Mouse (Mus musculus): ENCODE data around the gene Acp7. TPM values are rescaled to one million over a fixed set of nuclear protein-coding genes. Genes with fewer than 3 reads are reported as not detected.
"Not testable (repeated sequence)": the region's sequence is repeated elsewhere in the genome, so short reads cannot be mapped to it uniquely, and the experiment has no call there.

The Acp7 gene
- polyA plus RNA-seq (2015; fragmentation: Nextera tagmentation; extraction: Ambion mirVana), result not detected in 2 replicates

DNA sequence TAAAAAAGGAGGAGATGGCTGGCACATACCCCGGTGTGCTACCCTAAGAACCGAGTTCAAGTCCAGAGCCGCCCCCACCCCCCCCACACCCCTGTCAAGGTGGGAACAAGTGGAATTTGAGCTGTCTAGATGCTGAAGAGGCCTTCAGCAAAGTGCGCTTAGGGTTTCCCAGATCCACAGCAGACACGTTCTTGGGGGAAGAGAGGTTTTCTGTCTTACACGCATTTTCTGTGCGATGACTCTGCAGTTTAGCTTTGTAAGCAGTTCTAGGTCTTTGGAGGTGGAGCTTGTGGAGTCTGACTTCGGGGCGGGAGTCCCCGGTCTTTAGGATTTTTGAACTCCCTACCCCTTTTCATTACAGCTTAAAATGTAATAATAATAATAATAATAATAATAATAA is at the start of gene Acp7:
Acp7 (minus strand) TSS at position 260 of the 400 bp plus-strand sequence.
- peak within 1 kb of the TSS; percentile 50 for H3K4me2 ChIP-seq
- 27% methylated on average over 10 of the region's 10 CpGs for WGBS
- H3K9me3 ChIP-seq, result no peaks in the 10 kb centered on the region
- no peaks in the 10 kb centered on the region for H3K36me3 ChIP-seq
- H3K4me3 ChIP-seq, result peak within 1 kb of the TSS; percentile 24
- H3K27me3 ChIP-seq, result peaks cover 50% of the 10 kb centered on the region
- H3K9ac ChIP-seq, result peak within 1 kb of the TSS; percentile 52
- ATAC-seq (ENCODE audit: low read depth), result no peak
- no peak within 1 kb of the TSS for H3K27ac ChIP-seq (replicated peaks)
- peaks cover 15% of the 10 kb centered on the region for H3K4me1 ChIP-seq (replicated peaks)

DNA sequence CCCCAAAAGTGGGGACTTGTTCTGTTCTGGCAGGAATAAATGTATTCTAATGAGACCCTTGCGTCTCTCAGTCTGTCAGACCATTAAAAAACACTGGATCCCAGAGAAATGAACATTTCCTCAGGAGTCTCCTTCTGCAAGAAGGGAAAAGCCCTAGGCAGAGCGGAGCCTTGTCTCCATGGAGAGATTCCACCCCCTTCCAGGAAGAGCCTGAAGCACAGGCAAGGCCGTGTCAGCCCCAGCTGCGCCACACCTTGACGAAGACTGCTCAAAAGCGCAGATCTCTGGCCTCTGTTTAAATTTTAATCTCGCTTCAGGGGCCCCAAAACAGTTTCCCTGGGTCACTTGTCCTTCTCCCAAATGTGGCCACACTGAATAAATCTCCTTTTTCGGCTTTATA is 46.5 kb upstream of the Acp7 start:
- Histone ChIP-seq H3K36me3 (no peaks in the 10 kb centered on the region), H3K4me3 (no peak overlapping the region), H3K27ac (replicated peaks) (no peak overlapping the region), H3K27me3 (no peaks in the 10 kb centered on the region), H3K9me3 (no peaks in the 10 kb centered on the region), H3K9ac (no peak overlapping the region), H3K4me1 (replicated peaks) (no peaks in the 10 kb centered on the region), H3K4me2 (no peak overlapping the region)
- no peak for ATAC-seq (ENCODE audit: low read depth)
- 90% methylated on average over 8 of the region's 8 CpGs for WGBS

DNA sequence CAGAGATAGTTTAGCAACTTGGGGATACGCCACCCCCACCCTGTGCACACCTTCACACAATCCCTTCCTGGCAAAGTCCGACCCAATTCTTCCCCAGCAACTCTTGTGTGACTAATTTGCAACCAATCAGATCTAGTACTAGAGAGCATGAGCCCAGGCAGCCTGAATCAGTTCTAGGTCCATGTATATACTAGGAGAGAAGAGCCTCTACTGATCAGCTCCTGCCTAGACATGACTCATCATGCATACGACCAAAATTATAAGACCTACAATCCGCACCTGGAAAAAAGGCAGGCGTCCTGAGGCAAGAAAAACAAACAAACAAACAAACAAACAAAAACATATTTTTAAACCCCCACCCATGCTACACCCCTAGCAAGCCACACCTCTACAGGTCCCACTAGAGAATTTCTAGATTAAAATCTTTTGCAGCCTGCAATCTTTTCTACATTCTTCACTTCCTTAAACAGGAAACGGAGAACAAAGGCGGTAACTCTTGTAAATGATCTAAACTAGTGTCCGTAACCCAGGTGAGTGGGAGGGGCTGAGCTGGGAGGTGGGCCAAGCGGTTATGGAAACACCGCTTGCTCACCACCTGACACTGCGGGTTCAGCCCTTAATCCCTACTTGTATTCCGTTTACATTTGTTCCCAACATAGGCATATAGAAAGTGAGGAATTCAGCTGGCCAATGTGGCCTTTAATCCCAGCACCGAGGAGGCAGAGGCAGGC is 45.8 kb upstream of the Acp7 start:
- ATAC-seq (ENCODE audit: low read depth), result no peak
- H3K27ac ChIP-seq (replicated peaks), result no peak overlapping the region
- H3K9me3 ChIP-seq, result no peaks in the 10 kb centered on the region
- H3K4me2 ChIP-seq, result no peak overlapping the region
- no peak overlapping the region for H3K9ac ChIP-seq
- H3K36me3 ChIP-seq, result no peaks in the 10 kb centered on the region
- 88% methylated on average over 13 of the region's 13 CpGs for WGBS
- H3K27me3 ChIP-seq, result no peaks in the 10 kb centered on the region
- no peaks in the 10 kb centered on the region for H3K4me1 ChIP-seq (replicated peaks)
- no peak overlapping the region for H3K4me3 ChIP-seq

DNA sequence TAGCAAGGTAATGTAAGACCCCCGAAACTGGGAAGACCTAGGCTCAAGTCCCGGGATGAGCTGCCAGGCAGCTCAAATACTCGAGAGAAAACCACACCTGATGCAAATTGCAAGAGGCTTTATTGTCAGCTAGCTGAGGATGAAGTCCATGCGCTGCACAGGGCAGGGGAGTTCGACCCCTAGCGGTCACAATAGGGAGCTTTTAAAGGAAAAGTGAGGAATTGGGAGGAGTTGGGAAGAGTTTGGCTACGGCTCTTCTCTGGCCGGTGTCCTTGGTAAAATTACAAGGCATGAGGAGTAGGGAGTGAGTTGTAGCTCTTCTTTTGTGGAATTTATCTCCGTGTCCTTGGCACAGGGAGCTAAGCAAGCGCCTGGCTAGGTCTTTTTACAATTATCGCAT is 44.6 kb upstream of the Acp7 start:
- no peak overlapping the region for H3K4me2 ChIP-seq
- no peaks in the 10 kb centered on the region for H3K36me3 ChIP-seq
- H3K9me3 ChIP-seq, result no peaks in the 10 kb centered on the region
- no peak overlapping the region for H3K27ac ChIP-seq (replicated peaks)
- H3K27me3 ChIP-seq, result no peaks in the 10 kb centered on the region
- 41% methylated on average over 11 of the region's 11 CpGs for WGBS
- no peak overlapping the region for H3K9ac ChIP-seq
- ATAC-seq (ENCODE audit: low read depth), result no peak
- no peak overlapping the region for H3K4me3 ChIP-seq
- H3K4me1 ChIP-seq (replicated peaks), result no peaks in the 10 kb centered on the region

DNA sequence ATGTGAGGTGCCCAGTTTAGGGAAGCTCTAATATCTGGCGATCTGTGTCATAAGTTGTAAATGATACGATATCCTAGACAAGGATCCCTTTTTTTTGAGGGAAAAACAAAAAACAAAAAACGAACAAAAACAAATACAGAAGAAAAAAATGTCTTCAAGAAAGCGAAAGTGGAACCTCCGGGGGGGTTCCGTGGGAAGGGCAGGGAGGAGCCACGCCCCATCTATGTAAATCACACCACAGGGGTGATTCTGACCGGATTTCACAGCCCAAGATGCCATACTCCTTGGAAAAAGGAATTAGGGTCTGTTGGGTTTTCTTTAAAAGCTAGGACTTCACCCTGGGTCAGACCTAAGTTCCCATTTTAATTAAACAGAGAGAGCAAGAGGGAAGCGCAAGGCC is 43.9 kb upstream of the Acp7 start:
- H3K27me3 ChIP-seq, result no peaks in the 10 kb centered on the region
- no peak overlapping the region for H3K9ac ChIP-seq
- 73% methylated on average over 9 of the region's 9 CpGs for WGBS
- no peak for ATAC-seq (ENCODE audit: low read depth)
- no peak overlapping the region for H3K4me3 ChIP-seq
- no peaks in the 10 kb centered on the region for H3K4me1 ChIP-seq (replicated peaks)
- H3K27ac ChIP-seq (replicated peaks), result no peak overlapping the region
- no peaks in the 10 kb centered on the region for H3K9me3 ChIP-seq
- H3K4me2 ChIP-seq, result no peak overlapping the region
- H3K36me3 ChIP-seq, result no peaks in the 10 kb centered on the region

DNA sequence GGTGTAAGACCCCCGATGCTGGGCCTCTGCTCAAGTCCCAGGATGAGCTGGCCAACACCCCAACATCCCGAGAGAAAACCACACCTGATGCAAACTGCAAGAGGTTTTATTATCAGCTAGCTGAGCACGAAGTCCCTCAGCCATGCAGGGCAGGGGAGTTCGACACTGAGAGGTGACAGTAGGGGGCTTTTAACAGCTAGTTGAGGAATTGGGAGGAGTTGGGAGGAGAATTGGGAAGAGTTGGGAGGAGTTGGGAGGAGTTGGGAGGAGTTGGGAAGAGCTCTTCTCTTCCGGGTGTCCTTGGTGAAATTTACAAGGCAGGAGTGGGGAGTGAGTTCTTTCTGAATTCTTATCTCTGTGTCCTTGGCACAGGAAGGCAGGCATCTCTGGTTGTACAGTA is 41.7 kb upstream of the Acp7 start:
- not testable (repeated sequence) for H3K27me3 ChIP-seq; H3K27ac ChIP-seq (replicated peaks); H3K9ac ChIP-seq; H3K36me3 ChIP-seq; H3K4me1 ChIP-seq (replicated peaks); H3K9me3 ChIP-seq; H3K4me2 ChIP-seq; H3K4me3 ChIP-seq; ATAC-seq (ENCODE audit: low read depth)
- 64% methylated on average over 5 of the region's 5 CpGs for WGBS

DNA sequence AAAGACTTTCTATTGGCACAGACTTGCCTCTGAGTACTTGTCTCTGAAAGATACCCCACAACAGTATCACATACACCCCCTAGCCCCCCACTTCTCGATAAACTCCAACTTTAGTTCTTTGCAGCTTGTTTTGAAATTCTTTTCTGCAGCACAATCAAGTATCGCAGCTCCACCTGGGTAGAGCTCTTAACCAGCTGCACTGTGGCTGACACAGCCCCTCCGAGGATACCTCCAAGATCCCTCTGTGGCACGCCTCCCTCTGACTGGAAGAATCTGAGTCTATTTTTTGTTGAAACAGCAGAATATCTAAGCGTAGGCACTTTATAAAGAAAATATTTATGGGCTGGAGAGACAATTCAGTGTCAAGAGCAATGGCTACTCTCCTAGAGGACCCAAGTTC is 41.1 kb upstream of the Acp7 start:
- Histone ChIP-seq H3K4me1 (replicated peaks) (no peaks in the 10 kb centered on the region), H3K27ac (replicated peaks) (no peak overlapping the region), H3K4me3 (no peak overlapping the region), H3K9me3 (no peaks in the 10 kb centered on the region), H3K4me2 (no peak overlapping the region), H3K27me3 (no peaks in the 10 kb centered on the region), H3K9ac (no peak overlapping the region), H3K36me3 (no peaks in the 10 kb centered on the region)
- no peak for ATAC-seq (ENCODE audit: low read depth)
- 88% methylated on average over 5 of the region's 5 CpGs for WGBS

DNA sequence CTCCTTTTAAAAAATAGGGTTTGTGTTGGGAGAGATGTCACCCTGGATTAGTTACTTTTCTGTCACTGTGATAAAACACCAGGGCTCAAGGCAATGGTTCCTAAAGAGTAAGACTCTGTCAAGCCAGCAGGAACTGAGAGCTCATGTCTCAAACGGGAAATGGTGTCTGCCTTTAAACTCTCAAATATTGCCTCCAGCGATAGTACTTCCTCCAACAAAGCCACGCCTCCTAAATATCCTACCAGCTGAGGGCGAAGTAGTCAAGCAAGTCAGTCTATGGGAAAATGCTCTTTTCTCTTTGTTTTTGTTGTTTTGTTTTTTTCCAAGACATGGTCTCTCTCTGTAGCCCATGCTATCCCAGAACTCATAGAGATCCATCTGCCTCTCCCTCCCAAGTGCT is 40.0 kb upstream of the Acp7 start:
- H3K9me3 ChIP-seq, result no peaks in the 10 kb centered on the region
- H3K27me3 ChIP-seq, result no peaks in the 10 kb centered on the region
- H3K27ac ChIP-seq (replicated peaks), result no peak overlapping the region
- H3K36me3 ChIP-seq, result no peaks in the 10 kb centered on the region
- WGBS, result 76% methylated on average over 4 of the region's 4 CpGs
- H3K9ac ChIP-seq, result no peak overlapping the region
- H3K4me3 ChIP-seq, result no peak overlapping the region
- no peak overlapping the region for H3K4me2 ChIP-seq
- ATAC-seq (ENCODE audit: low read depth), result no peak
- H3K4me1 ChIP-seq (replicated peaks), result peaks cover 2% of the 10 kb centered on the region; the same call in 1 of the 2 replicates

DNA sequence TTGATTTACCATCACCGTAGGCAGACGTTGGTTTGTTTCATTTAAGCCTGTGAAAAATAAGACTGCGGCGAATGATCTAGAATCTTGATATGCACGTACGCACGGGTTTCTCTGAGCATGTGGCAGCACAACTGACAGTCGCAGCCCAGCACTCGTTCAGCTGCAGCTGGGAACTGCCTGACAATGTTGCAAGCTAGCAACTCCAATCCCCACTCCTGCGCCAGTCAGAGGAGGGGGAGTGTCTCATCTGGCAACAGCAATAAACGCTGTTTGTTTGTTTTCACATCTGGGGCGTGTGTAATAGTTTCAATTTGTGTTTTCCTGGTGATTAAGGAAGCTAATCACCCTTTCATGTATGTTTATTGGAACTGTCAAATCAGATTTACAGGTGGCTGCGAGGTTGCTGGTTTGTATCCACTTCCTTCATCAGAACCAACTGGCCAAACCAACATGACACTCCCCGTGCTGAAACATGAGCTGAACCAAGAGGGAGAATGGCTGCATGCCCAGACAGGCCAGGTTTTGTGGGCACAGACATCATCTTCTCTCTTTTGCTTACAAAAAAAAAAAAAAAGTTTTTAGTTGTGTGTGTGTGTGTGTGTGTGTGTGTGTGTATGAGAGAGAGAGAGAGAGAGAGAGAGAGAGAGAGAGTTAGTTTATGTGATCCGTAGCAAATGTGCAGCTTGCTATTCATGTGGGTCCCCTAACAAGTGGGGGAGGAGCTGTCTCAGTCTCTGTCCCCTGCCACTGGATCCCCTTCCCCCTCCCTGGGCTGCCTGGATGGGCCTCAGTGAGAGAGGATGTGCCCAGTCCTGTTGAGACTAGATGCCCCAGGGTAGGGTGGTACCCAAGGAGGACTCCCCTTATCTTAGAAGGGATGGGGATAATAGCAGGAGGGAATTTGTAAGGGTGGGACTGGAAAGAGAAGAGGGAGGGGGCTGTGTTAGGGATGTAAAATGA is 34.8 kb upstream of the Acp7 start:
- peak; percentile 65; the same call in 1 of the 2 replicates for ATAC-seq (ENCODE audit: low read depth)
- no peaks in the 10 kb centered on the region for H3K27me3 ChIP-seq
- peaks cover 15% of the 10 kb centered on the region for H3K4me1 ChIP-seq (replicated peaks)
- H3K4me3 ChIP-seq, result peak overlapping the region; percentile 4; the same call in 1 of the 2 replicates
- WGBS, result 29% methylated on average over 15 of the region's 15 CpGs
- peak overlapping the region; percentile 37 for H3K4me2 ChIP-seq
- H3K27ac ChIP-seq (replicated peaks), result 0 out of 2 replicates have a peak overlapping the region, but pooled peaks have one; percentile 5
- no peaks in the 10 kb centered on the region for H3K9me3 ChIP-seq
- H3K9ac ChIP-seq, result peak overlapping the region; percentile 22; the same call in 1 of the 2 replicates
- H3K36me3 ChIP-seq, result no peaks in the 10 kb centered on the region

DNA sequence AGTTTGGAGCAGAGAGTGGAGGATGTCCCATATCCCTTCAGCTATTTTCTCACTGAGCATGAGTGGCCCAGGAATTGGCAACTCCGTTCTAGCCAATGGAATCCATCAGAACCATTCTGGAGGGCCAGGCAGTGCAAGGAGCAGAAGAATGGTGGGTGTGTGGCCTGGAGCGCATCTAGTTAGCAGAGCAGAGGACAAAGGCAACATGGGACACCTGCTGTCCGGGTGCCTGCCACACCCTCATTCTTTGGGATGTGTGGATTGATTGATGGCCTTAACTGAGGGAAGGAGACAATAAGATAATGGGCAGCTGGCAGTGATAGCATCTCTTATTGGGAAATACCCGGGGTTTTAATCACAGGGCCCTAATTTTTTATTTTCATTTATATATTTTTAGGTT is 25.3 kb upstream of the Acp7 start:
- no peak for ATAC-seq (ENCODE audit: low read depth)
- H3K9me3 ChIP-seq, result no peaks in the 10 kb centered on the region
- no peaks in the 10 kb centered on the region for H3K27me3 ChIP-seq
- no peak overlapping the region for H3K27ac ChIP-seq (replicated peaks)
- H3K4me1 ChIP-seq (replicated peaks), result no peaks in the 10 kb centered on the region
- no peaks in the 10 kb centered on the region for H3K36me3 ChIP-seq
- WGBS, result 42% methylated on average over 4 of the region's 4 CpGs
- H3K9ac ChIP-seq, result no peak overlapping the region
- no peak overlapping the region for H3K4me2 ChIP-seq
- no peak overlapping the region for H3K4me3 ChIP-seq

DNA sequence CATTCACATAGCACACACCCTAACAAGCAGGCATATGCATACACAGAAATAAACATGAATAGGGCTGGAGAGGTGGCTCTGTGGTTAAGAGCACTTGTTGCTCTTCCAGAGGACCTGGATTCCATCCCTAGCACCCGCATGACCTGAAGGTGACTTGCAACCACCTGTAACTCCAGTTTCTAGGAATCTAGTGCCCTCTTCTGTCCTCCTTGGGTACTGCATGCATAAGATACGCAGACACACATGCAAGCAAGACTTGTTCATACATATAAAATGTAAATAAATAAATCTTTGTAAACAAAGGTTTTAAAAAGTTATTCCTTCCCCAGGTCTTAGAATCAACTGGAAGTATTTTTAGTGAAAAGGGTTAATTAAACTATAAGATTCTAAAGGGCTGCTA is 20.0 kb upstream of the Acp7 start:
- H3K9me3 ChIP-seq, result no peaks in the 10 kb centered on the region
- no peak overlapping the region for H3K27ac ChIP-seq (replicated peaks)
- H3K4me3 ChIP-seq, result no peak overlapping the region
- no peaks in the 10 kb centered on the region for H3K27me3 ChIP-seq
- ATAC-seq (ENCODE audit: low read depth), result no peak
- no peaks in the 10 kb centered on the region for H3K4me1 ChIP-seq (replicated peaks)
- H3K9ac ChIP-seq, result no peak overlapping the region
- no peak overlapping the region for H3K4me2 ChIP-seq
- H3K36me3 ChIP-seq, result no peaks in the 10 kb centered on the region
- WGBS, result 92% methylated on average over 2 of the region's 2 CpGs

DNA sequence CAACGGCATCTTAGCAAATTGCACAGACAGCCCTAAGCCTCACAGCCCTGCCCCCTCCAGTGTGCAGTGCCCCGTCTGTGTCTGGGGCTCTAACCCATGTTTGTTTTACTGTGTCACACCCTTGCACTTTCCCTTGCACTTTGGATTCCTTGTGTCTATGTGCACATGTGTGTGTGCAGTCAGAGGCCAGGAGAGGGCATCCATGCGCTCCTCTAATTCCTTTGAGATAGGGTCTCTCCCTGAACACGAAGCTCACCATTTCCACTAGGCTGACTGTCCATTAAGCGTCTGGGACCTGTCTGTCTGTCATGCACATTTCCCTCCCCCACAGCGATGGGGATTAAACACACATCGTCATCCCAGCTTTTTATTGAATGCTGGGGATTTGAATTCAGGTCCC is 15.9 kb upstream of the Acp7 start:
- no peaks in the 10 kb centered on the region for H3K9me3 ChIP-seq
- no peak overlapping the region for H3K27ac ChIP-seq (replicated peaks)
- ATAC-seq (ENCODE audit: low read depth), result no peak
- no peaks in the 10 kb centered on the region for H3K36me3 ChIP-seq
- no peak overlapping the region for H3K4me2 ChIP-seq
- H3K4me3 ChIP-seq, result no peak overlapping the region
- H3K27me3 ChIP-seq, result no peaks in the 10 kb centered on the region
- WGBS, result 62% methylated on average over 7 of the region's 7 CpGs
- no peaks in the 10 kb centered on the region for H3K4me1 ChIP-seq (replicated peaks)
- H3K9ac ChIP-seq, result no peak overlapping the region
